Mouse (Mus musculus) neural tube, embryonic 10.5 days (tissue): ENCODE measurements around the gene St3gal3.
A peak's percentile ranks its signal among the peaks of the same experiment; 100 is the strongest.

Experiments
- DNase-seq: peaks from one replicate; pipeline ENCODE4 v3.0.0-alpha.2; 2017; ENCODE audit warnings: low spot score; ENCODE audit errors: extremely low spot score

The St3gal3 gene

DNA sequence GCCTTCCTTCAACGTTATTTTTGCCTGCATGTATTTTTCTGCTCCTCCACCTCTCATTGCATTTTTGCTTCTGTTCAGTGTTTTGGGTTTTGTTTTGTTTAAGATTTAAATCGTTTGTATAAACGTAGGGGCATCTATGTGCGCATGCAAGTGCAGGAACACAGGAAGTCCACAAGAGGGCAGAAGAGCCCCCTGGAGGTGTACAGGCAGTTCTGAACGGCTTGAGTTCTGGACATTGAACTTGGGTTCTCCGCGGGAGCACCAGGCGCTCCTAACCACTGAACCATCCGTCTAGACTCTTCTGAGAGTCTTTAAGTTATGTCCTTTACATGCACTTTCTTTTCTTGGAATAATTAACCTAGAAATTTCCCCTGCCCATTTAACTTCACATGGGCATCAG lies 44.8 kb downstream of the St3gal3 start:
- no peak for DNase-seq

DNA sequence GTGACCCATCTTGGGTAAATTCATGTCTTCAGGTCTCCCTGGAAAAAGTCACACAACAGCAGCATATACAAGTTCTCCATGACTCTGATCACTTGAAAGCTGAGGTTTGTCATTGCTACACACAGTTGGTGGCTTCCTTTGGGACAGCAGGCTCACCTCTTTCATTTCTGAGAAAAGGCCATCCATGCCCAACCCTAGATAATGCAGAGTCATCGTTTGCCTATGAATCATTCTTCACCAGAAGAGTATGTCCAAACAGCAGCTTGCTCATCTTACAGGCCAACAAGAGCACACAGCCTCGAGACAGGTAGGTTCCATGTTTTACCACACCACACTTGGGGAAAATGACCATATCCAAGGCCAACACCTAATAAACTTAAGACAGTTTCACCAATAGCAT lies 45.9 kb downstream of the St3gal3 start:
- DNase-seq = no peak

DNA sequence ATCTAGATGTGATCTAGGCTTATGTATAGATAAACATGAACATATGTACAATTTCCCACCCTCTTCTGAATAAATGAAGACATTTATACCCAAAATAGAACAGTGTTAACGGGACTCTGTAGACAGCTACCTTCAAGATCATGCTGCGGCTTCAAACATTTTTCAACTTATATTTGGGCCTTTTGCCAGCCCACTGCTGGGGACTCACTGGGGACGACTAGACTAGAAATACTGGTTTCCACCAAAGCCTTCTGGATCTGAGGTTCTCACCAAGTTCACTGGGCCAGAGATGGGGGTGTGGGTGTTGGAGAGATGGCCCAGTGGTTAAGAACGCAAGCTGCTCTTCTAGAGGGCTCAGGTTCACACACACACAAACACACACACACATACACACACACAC lies 49.7 kb downstream of the St3gal3 start:
- DNase-seq = no peak

DNA sequence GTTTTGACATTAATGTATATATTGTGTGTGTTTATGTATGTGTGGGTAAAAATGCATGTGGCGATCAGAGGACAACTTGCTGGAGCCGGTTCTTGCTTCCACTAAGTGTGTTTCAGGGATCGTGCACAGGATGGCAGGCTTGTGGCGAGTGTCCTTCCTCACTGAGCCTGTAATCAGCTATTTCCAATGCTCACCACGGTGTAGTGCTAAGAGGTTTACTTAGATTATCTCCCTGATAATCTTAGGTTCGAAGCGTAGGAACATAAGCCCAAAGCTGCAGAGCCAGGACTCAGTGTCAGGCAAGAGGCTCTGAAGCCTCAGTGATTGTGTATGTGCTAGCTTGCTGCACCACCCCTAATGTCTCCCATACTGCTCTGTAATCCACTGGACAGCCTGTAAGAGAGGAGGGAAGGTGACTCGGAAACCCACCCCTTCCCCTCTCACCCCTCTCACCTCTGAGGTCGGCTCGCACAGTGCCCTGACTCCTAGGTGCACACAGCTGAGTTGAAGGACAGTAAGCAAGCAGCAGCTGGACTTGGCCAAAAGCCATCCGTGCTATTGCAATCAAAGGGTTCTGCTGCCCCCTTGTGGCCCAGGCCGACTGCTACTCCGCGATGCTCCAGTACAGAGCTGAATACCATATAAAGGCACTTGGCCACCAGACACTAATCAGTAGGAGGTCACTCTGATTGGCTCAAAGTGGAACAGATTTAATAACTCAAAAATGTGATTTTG lies 51.3 kb downstream of the St3gal3 start:
- DNase-seq = peak; percentile 98

DNA sequence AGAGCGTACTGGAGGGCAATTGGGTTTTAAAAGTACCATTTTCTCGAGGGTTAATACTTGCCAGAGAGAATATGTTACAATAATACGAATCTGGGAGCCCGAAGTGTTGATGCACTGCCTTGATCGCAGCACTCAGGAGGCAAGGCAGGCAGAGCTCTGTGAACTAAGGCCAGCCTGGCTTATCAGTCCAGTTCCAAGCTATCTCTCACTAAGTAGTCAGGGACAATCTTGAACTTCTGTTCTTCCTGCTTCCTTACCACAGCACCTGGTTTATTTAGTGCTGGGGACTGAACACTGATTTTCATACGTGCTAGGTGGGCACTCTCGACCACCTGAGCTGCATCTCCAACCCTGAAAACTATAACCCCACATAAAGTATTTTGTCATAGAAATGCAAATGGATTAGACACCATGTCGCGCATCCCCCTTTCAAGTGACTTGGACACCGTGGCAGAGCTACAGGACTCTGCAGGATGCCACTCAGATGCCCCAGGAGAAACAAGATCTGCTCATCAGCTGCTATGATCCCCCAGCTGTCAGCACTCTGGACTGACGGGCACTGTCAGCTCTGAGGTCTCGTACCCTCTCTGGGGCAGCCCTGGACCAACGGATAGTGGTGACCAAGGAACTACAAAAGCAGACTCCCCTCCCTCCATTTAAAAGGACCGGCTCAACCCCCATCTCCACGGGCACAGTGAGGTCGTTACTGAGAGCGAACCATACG lies 52.9 kb downstream of the St3gal3 start:
- no peak for DNase-seq

DNA sequence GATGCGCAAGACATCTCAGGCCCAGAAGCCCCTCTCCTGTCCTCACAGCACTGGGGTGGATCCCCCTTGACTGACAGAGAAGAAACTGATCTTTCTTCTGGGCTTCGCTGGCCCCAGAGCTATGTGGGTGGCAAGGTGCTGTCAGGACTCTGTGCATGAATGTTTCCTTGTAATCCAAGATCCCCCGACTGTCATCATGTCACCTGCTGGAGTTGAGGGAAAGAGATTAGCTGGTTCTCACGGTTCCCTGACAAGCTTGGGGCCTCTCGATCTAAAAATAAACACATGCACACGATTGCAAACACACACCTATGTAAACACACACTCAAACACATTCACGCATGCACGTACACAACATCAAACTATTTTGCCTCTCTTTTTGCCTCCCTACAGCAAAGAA lies 54.2 kb downstream of the St3gal3 start:
- no peak for DNase-seq

DNA sequence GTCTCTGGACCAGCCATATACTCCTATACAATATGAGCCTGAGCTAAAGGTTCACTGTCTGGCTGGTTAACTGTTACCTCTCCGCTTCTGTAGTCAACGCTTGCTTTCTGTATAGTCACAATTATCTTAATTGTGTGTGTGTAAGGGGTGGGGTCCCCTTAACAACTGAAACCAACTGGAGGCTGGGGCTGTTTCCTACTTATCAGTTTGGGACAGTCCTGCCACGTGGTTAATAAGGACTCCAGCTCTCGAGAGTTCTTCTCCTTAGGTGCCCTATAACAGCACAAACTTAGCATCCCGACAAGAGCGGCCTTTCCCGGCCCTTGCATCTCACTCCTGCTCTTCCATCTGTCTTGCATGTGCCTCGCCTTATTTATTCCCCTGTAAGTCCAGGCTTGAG lies 55.5 kb downstream of the St3gal3 start:
- no peak for DNase-seq

DNA sequence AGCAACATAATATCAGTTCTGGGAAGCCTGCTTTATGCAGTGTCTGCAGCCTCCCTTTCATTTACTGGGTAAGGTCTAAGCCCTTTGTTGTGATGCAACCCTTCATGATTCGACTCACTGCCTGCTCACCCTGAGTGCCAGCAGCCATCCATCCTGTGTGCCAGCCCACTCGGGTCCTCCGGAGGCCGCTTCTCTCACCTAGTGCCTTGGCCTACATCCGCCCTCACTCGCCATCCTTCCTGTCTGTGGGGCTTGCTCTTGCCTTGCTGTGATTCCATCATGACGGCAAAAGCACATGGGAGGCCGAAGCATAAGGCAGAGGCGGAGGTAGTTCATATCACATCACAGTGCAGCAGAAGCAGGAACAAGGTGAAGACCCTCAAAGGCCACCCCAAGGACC lies 56.1 kb downstream of the St3gal3 start:
- no peak for DNase-seq

DNA sequence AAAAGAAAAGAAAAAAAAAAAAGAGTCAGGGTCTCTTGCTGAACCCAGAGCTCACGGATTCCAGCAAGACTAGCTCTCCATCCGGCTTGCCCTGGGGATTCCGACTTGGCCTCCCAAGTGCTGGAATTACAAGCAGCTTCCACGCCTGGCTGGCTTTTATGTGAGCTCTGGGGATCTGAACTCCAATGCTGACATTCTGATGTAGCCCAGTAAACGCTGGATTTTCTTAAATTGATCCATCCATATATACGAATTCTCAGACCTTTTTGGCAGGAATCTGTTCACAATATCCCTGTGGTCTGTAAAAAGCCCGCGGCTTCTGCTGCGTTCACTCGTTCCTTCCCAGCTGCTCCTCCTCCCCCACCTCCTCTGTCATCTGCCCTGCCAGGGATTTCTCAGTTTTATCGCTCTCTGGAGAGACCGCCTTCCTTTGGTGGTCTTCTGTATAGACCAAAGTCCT lies 57.4 kb downstream of the St3gal3 start:
- no peak for DNase-seq

DNA sequence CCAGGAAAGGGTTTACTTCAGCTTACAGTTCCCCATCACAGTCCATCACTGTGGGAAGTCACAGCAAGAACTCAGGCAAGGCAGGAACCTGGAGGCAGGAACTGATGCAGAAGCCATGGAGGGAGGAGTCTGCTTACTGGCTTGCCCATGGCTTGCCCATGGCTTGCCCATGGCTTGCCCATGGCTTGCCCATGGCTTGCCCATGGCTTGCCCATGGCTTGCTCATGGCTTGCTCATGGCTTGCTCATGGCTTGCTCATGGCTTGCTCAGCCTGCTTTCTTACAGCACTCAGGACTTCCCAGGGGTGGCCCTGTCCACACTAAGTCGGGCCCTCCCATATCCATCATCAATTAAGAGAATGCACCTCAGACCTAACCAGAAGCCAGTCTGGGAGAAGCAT lies 58.1 kb downstream of the St3gal3 start:
- DNase-seq = no peak

DNA sequence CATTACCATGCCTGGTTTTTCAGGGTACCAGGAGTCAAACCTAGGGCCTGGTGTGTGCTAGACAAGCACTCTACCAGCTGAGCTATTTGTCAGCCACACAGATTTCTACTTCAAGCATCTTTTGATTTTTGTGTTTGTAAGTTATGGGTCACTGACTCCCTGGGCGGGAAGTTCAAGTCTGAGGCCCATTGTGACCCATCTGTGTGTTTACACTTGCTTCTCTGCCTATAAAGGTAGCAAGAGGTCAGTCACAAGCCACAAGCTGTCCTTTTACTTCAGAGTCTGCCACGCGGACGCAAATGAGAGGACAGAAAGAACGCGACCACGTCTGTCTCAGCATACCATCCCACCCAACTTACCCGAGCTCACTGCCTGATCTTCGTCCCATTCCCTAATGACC lies 59.4 kb downstream of the St3gal3 start:
- no peak for DNase-seq

DNA sequence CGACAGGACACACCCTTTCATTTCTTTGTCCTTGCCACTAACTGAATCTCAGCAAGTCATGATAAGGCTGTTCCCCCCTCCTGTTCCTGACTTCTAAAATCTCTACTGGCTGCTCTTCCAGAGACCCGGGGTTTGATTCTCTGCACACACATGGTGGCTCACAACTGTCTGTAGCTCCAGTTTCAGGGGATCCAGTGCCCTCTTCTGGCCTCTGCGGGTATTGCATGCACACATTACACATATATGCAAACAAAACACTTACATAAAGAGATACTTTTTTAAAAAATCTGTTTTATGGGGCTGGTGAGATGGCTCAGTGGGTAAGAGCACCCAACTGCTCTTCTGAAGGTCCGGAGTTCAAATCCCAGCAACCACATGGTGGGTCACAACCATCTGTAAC lies 60.5 kb downstream of the St3gal3 start:
- no peak for DNase-seq

DNA sequence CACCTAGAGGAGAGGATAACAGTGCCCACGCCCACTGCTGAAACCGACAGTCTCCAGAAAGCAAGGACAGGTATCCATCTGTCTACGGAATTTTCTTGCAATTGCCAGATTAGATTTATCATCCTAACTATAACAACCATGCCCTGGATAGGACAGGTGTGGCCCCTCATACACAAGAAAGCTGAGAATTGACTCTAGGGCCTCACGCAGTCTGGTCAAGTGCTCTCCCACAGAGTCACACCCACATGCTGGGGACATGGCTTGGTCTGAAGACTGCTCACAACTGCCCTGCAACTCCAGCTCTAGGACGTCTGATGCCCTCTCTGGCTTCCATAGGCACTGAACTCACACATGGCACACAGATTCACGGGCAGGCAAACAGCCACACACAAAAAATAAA lies 61.6 kb downstream of the St3gal3 start:
- DNase-seq = no peak

DNA sequence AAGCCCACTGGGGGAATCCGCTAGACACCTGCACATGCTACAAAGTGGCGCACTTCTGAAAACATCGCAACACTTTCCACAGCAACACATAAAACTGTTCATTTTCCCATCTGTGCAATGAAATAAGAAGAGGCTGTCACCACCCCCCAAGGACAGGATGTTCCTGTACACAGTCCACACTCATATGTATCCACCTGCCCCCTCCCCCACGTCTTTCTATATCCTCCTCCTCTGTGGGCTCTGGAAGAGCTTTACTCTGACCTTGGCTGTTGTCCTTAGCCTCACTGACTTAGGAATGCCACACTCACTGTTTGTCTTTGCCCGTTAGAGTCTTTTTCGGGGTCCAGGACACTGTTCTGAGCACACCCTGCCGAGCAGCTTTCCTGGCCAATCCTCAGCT lies 62.8 kb downstream of the St3gal3 start:
- DNase-seq = no peak

DNA sequence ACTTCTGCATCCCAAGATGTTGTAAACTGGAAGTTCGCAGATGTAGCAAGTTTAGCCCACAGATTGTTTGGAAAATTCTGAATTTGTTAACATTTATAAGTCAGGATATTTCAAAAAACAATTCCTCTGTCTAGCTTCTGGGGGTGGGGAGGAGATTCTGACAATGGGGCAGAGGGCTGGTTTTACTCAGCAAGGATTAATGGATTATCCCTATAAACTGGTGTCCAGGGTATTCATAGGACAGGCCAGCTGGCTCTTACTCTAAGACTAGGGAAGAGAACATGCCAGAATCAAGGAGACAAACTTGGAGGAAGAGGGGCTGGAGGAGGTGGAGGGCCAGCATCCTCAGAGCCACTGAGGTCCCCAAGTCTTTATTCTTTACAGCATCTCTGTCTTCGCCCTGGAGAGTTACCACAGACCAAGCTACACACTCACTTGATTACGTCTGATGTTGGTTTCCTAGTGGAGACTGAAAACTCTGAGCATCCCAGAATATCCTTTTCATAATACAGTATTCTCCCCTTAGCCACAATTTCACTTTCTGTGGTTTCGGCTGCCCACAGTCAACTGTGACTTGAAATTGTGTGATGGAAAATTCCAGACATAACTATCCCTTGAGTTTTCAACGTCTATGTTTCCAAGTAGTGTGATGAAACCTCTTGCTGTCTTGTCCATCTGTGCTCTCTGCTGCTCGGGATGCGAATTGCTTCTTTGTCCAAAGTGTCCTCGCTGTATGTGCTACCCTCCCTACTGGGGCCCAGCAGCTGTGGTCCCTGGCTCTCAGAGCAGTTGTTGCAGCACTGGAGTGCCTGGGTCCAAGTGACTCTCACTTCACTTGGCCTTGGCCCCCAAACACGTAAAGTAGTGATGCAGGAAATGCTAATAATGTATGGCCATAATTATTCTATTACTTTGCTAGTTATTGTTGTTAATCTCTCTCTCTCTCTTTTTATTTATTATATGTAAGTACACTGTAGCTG lies 64.2 kb downstream of the St3gal3 start:
- DNase-seq = no peak

DNA sequence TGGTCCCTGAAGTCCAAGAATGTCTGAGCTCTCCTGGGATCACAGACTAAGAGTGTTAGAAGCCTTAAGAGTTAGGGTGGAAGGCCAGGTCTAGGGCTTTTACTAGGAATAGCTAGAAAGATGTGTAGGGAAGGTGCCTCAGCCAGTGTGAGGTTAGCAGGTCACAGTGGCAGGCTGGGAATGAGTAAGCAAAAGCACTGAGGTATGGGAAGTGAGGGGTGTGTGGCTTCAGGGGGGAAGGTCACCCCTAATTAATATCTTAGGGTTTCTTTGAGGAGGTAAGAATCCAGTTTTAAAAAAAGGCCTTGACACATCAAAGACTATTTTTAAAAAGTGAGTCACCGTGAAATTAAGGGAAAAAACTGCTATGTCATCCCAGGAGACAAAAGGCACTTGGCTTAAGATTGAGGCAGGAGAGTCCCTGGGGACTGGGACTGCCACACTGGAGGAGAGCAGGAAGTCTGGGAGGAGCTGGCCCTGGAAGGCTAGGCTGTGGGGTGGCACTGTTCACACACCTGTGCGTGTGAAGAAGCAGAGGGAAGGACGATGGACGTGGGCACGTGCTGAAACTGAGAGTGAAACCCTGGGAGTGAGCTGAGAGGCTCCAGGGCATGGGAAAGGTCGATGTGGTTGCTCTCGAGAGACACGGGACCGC lies 72.8 kb downstream of the St3gal3 start:
- DNase-seq = no peak

DNA sequence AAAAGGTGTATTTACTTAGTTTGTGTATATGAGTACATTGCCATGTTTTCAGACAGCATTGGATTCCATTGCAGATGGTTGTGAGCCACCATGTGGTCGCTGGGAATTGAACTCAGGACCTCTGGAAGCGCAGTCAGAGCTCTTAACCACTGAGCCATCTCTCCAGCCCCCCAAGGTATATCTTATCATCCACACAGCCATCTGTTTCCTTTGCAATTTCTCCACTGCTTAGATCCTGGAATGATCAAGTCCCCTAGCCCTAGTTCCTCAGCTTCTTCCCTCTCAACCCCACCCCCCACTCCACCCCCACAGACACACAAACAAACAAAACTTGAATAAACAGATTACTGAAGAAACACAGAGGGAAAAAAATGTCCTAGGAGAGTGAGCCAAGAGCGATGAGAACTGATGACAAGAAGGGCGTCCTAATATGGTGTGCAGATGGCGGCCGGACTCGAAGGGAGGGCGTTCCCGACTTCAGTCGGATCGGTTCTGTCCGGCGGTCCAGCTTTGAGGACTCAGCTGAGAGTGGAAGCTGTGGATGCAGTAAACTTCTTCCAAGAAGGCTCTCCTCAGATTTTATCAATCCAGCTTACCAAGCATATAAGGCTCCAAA lies 73.7 kb downstream of the St3gal3 start:
- DNase-seq = no peak

DNA sequence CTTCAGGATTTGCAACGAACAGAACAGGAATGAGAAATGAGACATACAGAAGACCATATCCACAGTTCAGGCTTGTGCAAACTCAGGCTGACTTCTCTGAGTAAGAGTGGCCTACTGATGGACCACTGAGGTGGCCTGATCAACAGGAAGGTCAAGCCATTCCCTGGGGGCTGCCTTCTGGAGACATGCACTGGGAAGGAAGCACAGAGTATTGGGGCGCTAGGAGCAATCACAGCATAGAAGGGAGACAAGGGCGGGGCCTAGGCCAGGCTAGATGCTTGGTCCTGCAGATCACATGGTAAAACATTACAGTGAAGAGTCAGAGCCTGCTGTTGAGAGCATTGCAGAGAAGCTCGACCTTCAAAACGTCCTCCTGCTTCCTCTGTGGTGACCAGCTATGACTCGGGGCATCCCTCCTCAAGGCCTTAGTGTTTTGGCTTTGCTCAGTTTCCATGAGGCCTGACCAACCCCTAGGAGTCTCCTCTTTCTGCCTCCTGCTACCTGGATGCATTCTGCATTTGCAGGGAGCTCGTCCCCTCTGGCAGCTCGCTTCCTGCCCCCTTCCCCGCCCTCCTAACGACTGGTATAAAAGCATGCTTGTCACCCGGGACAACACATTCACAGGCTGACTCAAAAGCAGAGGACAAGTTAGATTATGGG lies 74.8 kb downstream of the St3gal3 start:
- DNase-seq = no peak

DNA sequence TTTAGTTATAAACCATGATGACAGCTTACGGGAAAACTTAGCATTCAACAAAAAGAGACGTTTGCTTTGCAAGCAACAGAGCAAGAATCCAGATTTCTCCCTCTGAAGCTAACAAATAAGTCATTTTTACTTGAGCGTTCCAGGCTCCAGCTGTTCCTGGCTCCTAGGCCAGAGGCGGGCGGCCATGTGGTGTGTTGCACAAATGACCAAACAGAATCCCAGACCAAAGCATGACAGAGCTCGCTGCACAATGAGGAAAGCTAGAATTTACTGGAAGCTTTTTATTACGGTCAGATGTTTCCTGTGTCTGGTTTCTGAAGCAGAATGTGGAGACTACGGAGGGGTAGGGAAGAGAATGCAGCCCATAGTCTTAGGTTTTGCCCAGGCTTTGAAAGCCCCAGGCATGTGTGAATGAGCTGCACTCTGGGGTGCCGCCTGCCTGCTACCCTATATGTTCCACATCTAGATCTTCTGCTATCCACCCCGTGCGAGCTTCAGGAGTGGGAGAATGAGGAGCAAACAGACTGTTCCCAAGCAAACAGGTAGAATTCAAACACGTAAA lies 76.5 kb downstream of the St3gal3 start:
- no peak for DNase-seq

DNA sequence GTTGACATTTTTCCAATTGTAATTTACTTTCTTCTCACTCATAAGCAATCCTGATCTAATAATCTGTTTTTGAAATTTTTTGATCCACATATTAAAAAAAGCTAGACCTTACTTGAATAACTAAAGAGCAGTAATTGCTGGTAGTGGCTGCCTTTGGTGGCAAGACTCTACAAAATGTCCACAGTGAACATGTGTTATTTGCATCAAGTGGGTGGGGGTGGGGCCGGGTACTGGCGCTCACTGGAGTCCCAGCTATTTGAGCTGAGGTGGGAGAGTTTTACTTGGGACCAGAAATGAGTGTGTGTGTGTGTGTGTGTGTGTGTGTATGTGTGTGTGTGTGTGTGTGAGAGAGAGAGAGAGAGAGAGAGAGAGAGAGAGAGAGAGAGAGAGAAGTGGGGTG lies 77.6 kb downstream of the St3gal3 start:
- no peak for DNase-seq
